Mouse (Mus musculus) stomach, postnatal 0 days (tissue): ENCODE results near the gene Tmem56.

ENCODE experiments used
- CTCF ChIP-seq: IDR thresholded peaks from 2 replicates; pipeline ENCODE4 v1.5.1; 2016; ENCODE audit warnings: antibody characterized with exemption, low read depth, mild to moderate bottlenecking, moderate library complexity
- EP300 ChIP-seq: optimal IDR thresholded peaks from 2 replicates; pipeline ENCODE3; 2016; ENCODE audit warnings: antibody characterized with exemption

DNA sequence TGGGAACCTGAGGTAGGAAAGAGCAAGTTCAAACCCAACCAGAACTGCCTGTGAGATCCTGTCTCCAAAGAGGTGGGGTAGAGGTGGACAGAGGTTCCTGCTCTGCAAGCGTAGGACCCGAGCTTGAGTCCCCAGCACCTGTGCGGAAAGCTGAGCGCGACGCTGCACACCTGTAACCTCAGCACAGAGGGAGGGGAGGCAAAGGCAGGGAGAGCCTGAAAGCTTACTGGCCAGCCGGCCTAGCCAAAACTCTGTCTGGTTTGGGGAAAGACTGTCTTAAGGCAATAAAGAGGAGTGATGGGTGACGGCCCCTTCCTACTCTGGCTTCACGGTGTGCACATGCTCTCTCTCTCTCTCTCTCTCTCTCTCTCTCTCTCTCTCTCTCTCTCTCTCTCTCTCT lies 30.1 kb upstream of the Tmem56 start:
- TF ChIP-seq CTCF, result no peak
- TF ChIP-seq EP300, result no peak
